Mouse (Mus musculus) liver, embryonic 14.5 days (tissue): Measurements from ENCODE around the gene Gm17542.

Experiments
- CTCF ChIP-seq: IDR thresholded peaks from 2 replicates; pipeline ENCODE4 v1.5.1; 2016; ENCODE audit warnings: antibody characterized with exemption, low read depth, control low read depth
- EP300 ChIP-seq: IDR thresholded peaks from 2 replicates; pipeline ENCODE4 v1.6.1; 2016; ENCODE audit warnings: antibody characterized with exemption, low read depth

- TF ChIP-seq EP300 (no peak), CTCF (peak; percentile 91)
Measured at GRCm38 (mm10) chr10:58675533-58675932, 42.5 kb downstream of the Gm17542 start, which contains the start of gene Edar.
